Mouse (Mus musculus) testis, adult 2 months (tissue): ENCODE results near the gene Lrrc75a.

ENCODE experiments used
- CTCF ChIP-seq: fragments of 200-500 bp; IDR thresholded peaks from 2 replicates; pipeline ENCODE4 v1.5.1; 2012; ENCODE audit warnings: low read depth, mild to moderate bottlenecking, inconsistent platforms, low read length, moderate library complexity; ENCODE audit not compliant: control insufficient read depth, insufficient read depth, insufficient replicate concordance
- POLR2A ChIP-seq: fragments of 200-500 bp; IDR thresholded peaks from 2 replicates; pipeline ENCODE4 v1.6.1; 2012; ENCODE audit warnings: low read depth, mild to moderate bottlenecking, inconsistent platforms, low read length, moderate library complexity; ENCODE audit not compliant: control insufficient read depth

DNA sequence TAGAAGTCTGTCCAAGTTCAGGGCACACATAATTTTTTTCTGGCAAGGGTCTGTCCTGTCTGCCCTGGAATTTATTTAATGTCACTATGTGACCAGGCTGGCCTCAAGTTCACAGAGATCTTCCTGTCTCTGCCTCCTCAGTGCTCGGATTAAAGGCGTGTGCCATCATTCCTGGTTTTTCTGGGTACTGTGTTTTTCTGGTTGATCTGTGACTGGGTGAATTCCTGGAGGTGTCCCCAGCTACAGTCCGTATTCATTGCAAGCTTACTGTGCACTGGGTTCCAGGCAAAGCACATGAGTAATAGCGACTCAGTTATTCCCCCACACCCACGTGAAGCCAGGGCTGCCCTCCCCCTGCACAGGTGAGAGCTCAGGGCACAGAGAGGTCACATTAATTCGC lies 38.0 kb downstream of the Lrrc75a start:
- TF ChIP-seq CTCF = no peak
- TF ChIP-seq POLR2A = no peak
